Mouse (Mus musculus) CD4-positive, CD25-positive, alpha-beta regulatory T cell, adult 2 months (primary cell): ENCODE measurements around the gene 4931440F15Rik.
"Not testable (repeated sequence)": the region's sequence is repeated elsewhere in the genome, so short reads cannot be mapped to it uniquely, and the experiment has no call there.

Source experiments
- DNase-seq: peaks from one replicate; pipeline ENCODE4 v3.0.0-alpha.2; 2012; ENCODE audit warnings: low read depth, low spot score

The 4931440F15Rik gene

DNA sequence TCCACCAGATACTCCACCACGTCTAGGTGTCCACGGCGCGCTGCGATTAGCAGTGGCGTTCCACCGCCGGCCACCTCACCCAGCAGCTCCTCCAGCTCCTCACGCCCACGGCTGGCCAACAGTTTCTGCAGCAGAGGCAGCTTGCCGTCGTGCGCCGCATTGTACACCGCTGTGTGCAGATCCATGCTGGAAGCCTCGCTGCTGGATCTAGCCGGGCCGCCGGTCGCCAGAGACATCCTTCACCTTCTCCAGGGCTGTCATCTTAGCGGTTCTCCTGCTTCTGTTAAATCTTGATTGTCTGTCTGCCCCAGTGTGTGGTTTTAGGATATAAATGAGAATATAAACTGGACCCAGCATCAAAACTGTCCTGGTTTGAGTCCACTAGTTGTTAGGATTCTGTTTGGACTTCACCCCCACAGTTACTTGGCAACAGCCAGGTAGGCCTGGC is at the start of gene 4931440F15Rik:
Gene 4931440F15Rik, minus strand, starts transcription at position 398 of the 448 bp plus-strand sequence.
- not testable (repeated sequence) for DNase-seq

DNA sequence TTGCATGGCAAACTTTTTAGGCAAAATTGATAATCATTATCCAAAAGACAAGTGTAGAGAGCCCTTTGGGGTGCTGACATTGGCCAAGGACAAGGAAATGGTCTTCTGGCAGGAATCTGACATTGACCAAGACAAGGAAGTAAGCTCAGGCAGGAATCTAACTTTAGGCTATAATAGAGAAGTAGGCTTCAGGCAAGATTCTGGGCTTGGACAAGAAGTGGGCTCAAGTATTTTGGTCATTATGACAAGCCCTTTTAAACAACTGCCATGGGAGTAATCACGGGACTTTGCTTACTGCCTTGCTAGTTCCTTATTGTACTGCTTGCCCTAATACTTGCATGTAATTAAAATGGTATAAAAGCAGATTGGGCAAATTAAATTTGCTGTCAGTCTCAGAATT is 49.3 kb upstream of the 4931440F15Rik start:
- not testable (repeated sequence) for DNase-seq

DNA sequence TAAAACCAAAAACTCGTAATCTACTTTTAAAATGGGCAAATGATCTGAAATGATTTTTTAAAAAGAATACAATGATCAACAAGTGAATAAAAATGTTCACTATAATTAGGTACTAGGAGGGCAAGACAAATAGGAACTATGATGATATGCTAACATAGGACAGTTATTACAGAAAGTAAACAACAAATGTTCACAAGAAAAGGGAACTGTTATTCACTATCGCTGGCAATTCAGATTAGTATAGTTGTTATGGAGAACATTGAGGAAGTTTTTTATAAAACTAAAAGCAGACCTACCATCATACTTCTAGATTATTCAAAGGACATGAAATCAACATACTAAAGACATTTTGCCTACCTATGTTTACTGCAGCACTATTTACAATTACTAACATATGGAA is 44.7 kb upstream of the 4931440F15Rik start:
- no peak for DNase-seq

DNA sequence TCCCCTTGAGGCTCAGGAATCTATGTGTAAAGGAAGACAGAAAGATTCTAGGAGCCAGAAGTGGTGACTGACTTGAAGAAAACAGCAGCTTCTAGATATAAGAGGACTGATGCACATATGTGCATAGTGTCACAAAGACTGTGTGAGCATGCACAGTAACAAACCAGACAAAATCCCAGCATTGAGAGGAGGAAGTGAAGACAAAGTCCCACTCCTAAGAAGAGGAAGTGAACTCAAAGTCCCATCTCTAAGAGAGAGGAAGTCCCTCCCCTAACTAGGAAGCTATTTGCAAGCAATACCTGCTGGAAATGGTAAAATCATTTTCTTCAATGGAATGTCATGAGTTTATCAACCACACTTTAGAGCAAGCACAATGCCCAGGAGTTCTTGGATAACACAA is 38.8 kb upstream of the 4931440F15Rik start:
- DNase-seq = no peak

DNA sequence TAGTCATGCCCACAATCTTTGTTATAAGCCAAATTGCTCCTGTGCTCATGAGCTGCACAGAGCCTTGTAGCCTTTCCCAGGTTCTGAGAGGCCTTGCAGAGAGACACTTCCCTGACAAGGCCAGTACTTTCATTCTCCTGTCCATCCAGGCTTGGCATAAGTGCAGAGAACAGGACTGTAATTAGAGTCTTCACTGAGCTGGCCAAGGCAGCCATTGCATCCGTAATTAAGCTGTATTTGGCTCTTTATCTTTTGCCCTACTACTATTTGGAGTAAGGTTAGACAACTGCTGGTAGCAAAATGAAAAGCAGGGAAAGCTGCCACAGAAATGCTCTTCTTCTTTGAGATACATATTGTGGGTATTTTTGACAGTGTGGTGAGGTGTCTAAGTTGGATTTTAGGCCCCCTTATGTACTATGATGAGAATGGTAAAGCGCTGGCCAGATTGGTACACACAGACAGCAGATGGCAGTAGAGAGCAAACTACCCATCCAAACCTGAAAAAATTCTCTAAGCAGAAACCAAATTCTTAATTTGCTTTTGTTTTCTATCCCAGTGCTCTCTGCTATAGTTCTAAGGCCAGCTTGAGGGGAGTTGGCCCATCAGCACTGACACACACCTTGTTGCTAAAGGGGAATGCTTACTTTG is 36.4 kb upstream of the 4931440F15Rik start:
- DNase-seq = peak; percentile 53

DNA sequence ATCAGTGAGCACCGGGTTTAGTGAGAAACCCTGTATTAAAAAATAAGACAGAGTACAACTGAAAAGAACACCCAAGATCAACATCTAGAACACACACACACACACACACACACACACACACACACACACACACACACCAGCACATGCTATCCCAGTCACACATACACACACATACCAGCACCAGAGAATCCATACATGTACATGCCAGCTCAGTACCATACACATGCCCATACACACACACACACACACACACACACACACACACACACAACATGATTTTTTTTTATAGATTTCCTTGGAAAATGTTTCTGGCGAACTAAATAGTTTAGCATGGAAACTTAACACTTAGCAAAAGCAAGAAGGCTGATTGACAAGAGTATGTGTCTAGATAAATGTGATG is 35.6 kb upstream of the 4931440F15Rik start:
- no peak for DNase-seq

DNA sequence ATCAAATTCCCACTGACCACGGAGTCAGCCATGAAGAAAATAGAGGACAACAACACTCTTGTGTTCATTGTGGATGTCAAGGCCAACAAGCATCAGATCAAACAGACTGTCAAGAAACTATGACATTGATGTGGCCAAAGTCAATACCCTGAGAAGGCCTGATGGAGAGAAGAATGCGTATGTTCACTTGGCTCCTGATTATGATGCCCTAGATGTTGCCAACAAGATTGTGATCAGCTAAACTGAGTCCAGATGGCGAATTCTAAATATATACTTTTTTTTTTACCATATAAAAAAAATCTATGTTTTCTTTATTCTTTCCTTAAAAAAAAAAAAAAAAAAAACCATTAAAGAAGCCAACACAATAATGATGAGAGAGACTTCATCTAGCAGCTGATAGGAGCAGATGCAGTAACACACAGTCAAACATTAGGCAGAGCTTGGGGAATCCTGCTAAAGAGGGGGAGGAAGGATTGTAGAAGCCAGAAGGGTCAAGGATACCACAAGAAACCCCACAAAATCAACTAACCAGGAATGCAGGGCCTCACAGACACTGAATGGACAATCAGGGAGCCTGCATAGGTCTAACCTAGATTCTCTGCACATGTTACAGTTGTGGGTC is 15.2 kb upstream of the 4931440F15Rik start:
- no peak for DNase-seq

DNA sequence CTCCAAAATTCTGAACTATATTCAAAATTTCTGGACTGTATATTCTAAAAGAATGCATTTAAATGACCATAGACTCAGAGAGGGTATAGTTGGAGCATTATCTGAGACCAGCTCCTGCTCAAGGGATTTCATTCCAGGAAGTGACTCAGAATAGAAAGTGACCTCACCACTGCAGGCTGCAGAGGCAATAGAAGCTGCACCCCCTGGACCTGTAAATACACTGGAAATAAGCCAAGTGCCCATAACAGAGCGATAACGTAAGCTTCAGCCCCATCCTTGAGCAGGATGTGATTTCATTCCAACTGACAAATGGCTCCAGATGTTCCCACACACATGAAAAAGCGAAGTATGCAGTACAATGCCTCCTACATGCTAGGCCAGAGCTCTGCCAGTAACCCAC is 14.3 kb upstream of the 4931440F15Rik start:
- DNase-seq = no peak

DNA sequence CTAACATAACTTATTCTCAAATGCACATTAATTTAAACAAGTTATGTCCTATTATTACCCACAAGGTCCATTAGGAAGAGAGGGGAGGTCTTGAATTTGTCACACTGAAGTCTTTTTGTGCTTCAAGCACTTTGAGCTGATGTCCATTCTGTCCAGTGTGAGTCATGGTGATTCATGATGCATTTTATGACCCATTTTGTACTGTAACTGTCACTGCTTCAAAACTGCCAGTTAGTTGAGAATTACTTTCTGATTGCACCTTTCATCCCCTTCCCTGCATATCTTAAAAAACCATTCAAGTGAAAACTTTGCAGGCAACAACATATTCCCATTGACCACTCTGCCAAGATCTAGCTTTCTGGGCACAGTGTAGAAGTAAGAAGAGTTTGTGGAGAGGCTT is 11.6 kb upstream of the 4931440F15Rik start:
- no peak for DNase-seq

DNA sequence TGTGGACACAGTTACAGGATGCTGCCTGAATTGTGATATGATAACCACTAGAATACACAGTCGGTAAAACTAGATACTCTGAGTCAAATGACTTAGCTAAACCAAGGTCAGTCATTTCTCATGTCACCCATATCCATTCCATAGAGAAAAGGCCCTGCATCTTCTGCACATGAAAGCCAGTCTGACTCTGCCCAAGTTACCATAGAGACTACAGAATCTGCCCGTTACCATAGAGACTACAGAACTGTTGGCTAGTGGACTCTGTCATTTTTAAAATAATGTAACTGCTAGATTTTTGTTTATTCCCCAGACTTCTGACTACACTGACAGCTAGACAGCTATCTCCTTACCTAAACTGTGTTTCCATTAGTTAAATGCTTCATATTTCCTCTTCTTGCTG is 2.3 kb upstream of the 4931440F15Rik start:
- no peak for DNase-seq

DNA sequence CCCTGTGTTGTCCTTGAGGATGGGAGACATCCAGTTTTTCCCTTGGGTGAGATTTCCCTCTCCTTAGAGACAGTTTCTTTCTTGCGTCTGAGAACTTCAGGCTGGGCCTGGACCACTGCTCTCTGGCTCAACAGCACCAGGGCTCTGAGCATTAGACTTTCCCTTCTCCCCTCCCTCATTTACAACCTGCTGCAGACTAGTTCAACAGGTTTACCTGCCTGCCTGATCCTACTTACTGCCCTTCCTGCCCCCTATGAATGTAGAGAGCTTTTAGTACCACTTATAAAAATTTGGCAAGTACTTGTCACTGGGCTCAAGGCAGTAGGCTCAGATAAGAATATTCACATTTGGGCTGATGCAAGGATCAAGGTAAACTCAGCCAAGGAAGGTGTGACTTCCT is 533 bp upstream of the 4931440F15Rik start:
- DNase-seq = no peak

DNA sequence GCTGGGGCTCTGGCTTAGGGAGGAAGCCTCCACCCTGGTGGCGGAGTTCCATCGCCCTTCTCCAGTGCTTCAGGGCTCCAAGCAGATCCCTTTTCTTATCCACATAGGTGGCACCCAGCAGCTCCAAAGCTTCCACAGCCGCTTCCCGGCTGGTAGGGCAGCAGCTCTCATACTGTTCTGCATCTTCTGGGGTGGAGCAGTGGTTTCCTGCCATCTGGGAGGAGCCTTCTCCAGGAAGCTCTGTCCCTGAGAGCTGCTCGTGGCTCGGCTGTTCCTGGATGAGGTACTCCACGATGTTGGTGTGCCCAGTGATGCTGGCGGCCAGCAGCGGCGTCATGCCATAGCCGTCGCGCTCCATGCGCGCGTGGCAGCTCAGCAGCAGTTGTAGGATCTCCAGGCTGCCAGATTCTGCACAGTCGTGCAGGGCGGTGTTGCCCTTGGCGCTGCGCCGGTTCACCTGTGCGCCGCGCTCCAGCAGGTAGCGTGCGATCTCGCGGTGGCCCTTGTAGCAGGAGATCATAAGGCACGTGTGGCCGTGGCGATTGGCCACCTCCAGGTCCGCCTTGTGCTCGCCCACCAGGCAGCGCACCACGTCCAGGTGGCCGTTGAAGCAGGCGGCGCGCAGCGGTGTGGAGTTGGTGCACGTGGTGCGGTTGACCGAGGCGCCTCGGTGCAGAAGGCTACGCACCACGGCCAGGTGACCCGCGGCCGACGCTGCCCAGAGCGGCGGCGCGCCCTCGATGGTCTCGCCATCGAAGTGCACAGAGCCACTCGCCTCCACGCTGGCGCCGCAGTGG is 796 bp downstream of the 4931440F15Rik start:
- DNase-seq = not testable (repeated sequence)

DNA sequence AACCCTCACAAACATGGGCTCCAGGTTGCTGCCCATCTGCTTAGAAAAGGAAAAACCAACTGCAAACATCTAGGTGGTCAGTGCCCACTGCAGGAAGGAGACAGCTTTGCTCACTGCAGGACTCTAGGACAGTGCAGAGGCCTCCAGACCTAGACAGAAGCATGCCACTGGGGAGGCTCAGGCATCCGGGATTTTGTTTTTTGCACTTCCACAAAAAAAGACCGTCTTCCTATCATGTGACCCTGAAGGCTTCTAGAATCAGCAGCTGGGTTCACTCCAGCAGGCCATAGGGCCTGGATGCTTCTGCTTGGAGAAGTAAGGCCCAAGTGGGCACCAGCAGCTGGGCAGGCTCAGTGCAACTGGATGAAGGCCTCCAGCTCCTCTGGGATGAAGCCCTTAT is 2.3 kb downstream of the 4931440F15Rik start:
- DNase-seq = no peak

DNA sequence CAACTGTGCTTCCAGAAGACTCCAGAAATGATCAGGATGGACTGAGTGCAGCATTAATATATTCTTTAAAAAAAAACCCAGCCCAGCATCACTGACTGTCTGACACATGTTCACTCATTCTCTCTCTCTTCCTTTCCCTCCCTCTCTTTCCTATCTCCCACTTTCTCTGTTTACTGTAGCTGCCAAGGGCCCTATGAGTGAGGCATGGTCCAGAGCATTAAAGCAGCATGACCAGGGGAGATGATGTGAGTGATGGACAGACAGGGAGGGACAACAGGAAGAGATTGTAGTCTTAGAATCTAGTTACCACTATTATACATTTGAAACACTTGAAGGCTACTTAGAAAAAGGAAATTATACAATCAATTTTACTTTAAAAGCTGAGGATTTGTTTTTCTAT is 9.8 kb downstream of the 4931440F15Rik start:
- DNase-seq = no peak

DNA sequence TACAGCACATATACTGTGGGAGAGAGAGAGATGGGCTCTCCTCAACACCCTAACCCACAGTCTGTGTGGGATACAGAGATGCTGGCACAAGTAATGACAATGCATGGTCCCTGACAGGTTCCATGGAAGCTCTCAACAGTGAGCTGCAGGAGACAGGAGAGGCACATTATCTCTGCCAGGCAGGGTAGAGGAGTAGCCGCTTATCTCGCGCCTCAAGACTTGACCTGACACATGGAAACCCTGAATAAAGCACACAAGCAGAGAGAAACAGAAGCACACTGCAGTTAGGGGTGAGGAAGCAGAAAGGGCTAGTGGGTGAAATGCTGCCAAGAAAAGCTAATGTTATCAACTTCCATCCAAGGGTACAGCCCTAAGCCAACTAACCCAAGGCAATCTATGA is 10.2 kb downstream of the 4931440F15Rik start:
- DNase-seq = no peak

DNA sequence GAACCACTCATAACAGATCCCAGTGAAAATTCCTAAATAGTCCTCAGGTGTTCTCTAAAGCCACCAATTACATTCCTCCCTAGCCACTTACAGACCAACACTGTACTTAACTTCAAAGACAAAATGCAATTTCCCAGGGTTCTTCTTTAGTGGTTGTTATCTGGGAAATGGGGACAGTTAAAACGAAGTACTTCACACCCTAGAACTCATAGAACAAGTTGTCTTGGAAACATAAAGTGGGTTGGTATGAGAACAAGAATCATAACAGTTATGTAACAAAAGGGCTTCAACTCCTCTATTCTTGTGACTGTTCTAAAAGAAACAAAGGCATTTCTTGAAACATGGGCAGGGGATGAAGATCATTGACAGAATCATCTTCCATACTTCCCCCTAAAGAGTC is 12.2 kb downstream of the 4931440F15Rik start:
- no peak for DNase-seq

DNA sequence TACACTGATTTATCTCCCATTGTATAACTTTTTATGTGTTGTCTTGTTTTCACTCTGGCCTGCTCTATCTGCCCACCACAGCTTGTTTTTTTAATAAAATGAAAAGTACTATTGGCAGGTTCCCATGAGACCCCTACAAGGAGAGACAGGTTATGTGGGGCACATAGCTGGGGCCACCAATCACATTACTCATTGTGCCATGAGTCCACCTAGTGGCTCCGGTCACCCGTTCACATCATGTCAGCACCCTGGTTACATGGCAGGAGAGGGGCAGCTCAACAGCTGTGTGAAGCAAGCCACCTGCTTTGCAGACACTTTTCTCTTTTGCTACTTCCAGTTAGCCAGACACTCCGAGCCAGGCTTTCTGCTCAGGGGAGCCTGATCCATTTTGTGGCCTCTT is 13.0 kb downstream of the 4931440F15Rik start:
- DNase-seq = no peak

DNA sequence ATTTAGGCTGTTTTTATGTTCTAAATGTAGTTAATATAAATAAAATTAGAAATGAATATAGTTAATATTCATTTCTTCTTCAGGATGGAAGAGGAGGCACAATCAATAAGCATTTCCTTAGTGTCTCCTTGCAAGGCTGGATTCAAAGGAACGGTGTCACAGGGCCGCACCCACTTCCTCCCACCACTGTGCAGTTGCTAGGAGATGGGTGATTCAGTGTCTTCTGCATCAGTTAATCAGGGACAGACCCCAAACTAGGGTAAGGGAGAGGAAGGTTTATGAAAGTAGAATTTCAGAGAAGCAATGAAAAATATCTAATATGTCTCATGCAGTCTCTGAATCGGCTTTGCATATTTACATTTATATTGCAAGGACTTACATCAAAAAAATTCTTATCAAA is 15.1 kb downstream of the 4931440F15Rik start:
- DNase-seq = peak; percentile 33

DNA sequence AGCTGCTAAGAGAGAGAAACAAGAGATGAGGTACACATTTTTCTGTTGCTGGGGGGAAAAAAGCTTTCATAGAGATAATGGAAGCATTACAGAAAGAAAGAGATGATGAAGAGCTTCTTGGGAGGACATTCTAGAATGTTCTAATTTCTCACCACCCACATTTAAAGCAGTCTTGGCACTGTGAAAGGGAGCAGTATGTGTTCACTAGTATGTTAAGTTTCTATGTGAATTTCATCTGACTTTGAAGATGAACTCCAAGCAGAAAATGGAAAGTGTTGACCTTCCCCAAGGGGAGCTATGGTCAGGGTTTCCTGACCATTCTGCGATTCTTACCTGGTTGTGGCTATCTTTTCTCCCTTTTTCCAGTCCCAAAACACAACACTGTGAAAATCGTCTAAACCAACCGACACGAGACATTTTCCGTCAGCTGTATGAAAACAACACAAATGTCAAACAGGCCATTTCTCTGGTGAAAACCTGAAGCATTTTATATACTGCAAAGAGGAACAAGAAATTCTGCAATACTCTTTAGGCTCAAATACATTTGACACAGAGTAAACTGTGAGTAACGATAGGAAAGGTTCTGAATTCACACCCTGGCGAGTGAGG is 16.4 kb downstream of the 4931440F15Rik start:
- DNase-seq = no peak

DNA sequence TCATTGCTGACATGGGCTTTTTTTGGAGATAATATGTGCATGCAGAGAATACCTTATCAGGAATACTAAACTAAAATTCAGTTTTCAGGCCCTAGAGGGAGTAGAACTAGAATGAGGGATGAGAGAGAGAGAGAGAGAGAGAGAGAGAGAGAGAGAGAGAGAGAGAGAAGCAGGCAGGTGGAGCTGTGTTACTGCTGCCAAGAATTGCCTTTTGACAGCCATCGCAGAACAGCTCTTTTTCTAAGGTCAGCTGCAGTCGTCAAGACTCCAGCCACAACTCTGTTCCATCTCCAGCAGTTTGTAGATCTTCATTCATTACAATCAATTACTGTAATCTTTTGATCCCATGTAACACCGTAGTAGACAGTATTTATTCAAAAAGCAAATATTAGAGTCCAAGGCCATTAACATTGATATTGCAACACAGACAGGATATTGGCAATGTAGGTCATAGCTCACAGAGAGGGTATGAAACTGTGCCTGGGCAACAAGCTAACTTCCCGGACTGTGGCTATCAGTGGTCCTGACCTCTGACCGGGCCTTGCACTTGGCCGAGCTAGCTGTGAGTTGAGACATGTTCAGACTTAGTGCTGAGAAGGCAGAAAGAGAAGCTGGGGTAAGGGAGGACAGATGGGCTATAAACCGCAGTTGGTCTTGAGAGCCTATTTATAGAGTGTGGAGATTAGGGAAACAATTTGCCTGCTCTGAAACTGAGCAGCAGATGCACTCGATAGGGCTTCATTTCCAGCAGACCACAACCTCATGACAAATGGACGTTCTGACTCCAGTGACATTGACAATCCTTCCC is 17.1 kb downstream of the 4931440F15Rik start:
- no peak for DNase-seq

DNA sequence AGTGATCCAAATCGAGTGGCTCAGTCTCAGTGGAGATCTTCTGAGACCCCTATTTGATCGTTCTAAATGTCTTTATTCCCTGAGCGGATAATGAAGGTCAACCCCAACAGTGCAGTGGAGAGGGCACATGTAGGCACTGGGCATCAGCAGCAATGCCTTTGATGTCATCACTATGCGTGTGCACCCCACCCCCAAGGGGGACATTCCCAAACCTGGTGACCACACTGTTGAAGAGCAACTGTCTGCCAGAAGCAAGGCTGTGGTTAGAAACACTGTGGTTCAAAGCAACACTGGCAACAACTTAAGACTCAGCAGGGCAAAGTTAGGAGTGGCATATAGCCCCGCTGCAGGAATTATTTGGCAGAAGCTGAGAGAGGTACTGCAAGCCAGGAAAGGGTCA is 18.1 kb downstream of the 4931440F15Rik start:
- no peak for DNase-seq
